Mouse (Mus musculus): Measurements from ENCODE around the gene Tm2d3.

Gene Tm2d3

GRCm38 (mm10) chr7:65708506-65708905 is 17.5 kb downstream of the Tm2d3 start:
- DNase-seq: no peak

- no peak for DNase-seq
These were observed 19.3 kb downstream of the Tm2d3 start for GRCm38 (mm10) chr7:65710301-65710700.

GRCm38 (mm10) chr7:65713782-65714181 is 22.8 kb downstream of the Tm2d3 start:
- DNase-seq: no peak

- no peak for DNase-seq
These were observed 23.3 kb downstream of the Tm2d3 start for GRCm38 (mm10) chr7:65714304-65714703.

- peak in 1 of 2 experiments; percentile 6 for DNase-seq
These were observed 43.1 kb downstream of the Tm2d3 start for GRCm38 (mm10) chr7:65734024-65734423.

GRCm38 (mm10) chr7:65735261-65735660 is 44.3 kb downstream of the Tm2d3 start:
- DNase-seq: no peak

- DNase-seq: no peak
These were observed 46.5 kb downstream of the Tm2d3 start for GRCm38 (mm10) chr7:65737286-65738040.

GRCm38 (mm10) chr7:65742857-65743256 is 51.9 kb downstream of the Tm2d3 start:
- no peak for DNase-seq

GRCm38 (mm10) chr7:65747990-65748955 is 57.3 kb downstream of the Tm2d3 start:
- no peak for DNase-seq
